Mouse (Mus musculus): ENCODE measurements at regions not wholly inside any gene's neighbourhood (a gene's known extent, or its start where the extent isn't known, plus 50 kb on each side); places are given as distances from the start of the nearest gene placed in this dataset.
"Not testable (repeated sequence)": the region's sequence is repeated elsewhere in the genome, so short reads cannot be mapped to it uniquely, and the experiment has no call there.

DNA sequence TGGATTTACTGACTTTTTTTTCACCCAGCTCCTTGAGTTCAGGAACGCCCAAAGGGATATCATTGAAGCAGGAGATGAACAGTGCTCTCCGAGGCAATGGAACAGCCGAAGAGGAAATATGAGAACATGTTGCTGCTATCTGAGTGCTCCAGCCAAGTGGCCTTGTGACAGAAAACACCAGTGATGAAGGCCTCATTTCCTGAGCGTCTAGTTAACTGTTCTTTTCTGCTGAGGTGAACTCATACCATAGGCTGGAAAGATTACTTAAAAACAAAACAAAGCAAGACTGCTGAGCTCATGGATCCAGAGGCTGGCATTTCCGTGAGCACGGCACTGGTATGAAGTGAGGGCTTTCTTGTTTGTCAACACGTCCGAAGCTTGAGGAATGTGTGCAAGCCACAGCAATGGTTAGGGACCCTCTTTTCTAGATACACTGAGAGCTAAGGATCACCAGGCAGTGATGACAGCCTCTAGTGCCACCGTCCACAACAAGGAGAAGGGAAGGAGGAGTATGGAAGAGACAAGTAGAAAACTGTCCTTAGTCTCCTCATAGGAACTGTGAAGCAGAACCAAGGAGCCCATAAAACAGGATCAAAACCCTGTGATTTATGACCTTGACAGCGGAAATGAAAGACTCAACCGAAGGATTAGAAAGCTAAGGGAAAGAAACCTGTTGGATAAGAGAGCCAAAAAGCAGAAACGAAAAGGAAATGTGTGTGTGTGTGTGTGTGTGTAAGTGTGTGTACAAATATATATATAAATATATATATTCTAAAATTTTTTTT is 200.4 kb downstream of the Fam43a start:
- DNase-seq (ENCODE audit: low spot score) = no peak

DNA sequence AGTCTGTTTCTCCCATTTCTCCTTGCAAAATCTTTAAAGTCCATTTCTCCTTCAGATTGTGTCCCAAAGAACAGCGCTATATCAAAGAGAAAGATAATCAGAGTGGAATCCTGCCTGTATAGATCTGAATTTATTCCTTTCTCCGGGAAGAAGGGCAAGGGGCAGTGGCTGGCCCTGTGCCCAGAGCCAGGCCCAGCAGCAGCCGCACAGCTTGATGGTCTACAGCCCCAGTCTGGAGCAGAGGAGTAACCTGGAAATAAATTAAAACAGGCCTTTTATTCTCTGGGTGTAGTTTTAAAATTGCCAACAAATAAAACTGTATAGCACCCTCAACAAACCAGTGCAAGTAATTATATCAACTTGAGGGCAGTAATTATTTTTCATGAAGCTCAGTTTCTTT is 204.5 kb downstream of the Fam43a start:
- DNase-seq (ENCODE audit: low spot score) = no peak

DNA sequence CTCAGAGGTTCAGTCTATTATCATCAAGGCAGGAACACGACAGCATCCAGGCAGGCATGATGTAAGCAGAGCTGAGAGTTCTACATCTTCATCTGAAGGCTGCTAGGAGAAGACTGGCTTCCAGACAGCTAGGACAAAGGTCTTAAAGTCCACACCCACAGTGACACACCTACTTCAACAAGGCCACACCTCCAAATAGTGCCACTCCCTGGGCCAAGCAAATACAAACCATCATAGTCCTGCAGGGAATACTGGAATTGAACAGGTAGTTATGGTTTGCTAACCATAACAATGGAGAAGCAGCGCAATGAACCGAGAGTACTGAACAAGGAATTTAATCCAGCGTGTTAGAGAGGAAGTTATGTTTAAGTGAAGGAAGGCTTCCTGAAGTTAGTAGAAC is 206.7 kb downstream of the Fam43a start:
- DNase-seq (ENCODE audit: low spot score) = not testable (repeated sequence)

DNA sequence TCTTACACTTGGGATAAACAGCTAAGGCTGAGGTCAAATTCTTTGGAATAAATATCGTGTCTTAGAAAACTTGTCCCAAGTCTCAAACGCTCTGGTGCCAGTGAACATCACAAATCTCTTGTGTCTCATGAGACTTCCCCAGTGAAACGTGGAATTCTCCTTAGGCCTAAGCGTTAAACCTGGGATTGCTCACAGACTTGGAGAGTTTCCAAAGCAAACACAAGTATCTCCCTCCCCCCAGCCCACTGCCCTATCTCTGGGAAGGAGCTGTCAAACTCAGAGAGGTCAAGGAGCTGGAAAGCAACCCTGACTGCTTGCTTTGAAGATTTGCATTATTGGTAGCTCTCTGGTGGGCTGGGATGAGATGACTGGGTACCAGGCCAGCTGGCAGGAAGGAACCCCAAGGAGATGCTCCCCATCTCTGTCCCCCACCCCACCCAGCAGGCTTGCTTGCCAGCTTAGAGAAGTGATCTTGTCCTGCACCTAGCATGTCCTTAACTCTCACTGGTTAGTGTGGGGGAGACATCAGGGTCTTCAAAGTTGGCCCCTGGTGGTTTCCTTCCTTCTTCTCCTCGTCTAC is 219.1 kb downstream of the Fam43a start:
- no peak for DNase-seq (ENCODE audit: low spot score)

GRCm38 (mm10) chr16:30819342-30819741 is 219.8 kb downstream of the Fam43a start:
- DNase-seq (ENCODE audit: low spot score) = no peak

DNA sequence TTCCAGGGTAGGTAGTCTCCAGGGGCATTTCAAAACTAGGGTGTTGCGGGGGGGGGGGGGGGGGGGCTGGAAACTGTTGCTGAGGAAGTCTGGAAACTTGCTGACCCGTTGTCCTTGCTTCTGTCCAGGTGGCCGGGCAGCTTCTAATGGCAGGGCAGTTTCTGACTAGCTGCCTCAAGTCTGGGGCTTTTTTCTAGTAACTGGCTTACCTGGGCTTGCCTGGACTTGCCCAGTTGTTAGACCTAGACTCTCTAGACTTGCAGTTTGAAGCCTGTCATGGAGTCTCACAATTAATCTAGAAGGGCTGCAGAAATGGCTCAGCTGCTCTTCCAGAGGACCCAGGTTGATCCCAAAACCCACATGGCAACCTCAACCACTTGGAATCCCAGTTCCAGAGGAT is 220.7 kb downstream of the Fam43a start:
- DNase-seq (ENCODE audit: low spot score) = no peak

GRCm38 (mm10) chr16:30820761-30821160 is 221.2 kb downstream of the Fam43a start:
- DNase-seq (ENCODE audit: low spot score) = no peak

DNA sequence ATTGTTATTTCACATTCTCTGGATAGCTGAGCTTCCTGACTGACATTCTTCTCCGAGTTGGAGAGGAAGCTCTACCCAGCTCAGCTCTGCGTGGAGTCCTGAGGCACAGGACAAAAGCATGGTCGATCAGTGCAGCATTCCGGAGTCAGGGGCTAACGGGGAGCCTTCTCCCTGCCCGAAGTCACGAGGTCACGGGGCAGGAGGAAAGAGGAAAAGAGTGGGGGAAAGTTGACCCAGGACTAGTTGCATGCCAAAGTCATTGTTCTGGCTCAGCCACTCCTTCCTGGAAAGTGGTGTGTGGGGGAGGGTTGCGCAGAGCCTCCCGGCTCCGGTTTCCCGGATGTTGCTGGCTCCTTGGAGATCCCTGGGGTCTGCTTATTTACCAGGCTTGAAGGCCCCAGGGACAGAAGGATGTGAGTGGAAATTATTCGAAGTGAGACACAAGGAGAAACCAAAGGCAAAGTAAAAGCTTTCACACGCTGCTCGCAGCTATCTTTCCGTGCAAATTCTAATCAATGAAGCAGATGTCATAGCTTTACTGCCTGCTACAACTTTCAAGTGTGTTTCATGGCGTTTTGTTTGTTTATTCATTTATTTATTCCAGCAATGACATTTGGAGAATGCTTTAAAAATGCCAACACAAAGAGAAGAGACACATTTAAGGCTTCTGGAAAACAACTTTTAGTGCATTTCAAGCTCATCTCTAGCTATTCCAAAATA is 221.8 kb downstream of the Fam43a start:
- DNase-seq (ENCODE audit: low spot score) = no peak

GRCm38 (mm10) chr16:30821911-30822578 is 222.5 kb downstream of the Fam43a start:
- no peak for DNase-seq (ENCODE audit: low spot score)

GRCm38 (mm10) chr16:30826128-30826527 is 226.6 kb downstream of the Fam43a start:
- no peak for DNase-seq (ENCODE audit: low spot score)

GRCm38 (mm10) chr16:30827901-30828608 is 228.5 kb downstream of the Fam43a start:
- DNase-seq (ENCODE audit: low spot score) = no peak

DNA sequence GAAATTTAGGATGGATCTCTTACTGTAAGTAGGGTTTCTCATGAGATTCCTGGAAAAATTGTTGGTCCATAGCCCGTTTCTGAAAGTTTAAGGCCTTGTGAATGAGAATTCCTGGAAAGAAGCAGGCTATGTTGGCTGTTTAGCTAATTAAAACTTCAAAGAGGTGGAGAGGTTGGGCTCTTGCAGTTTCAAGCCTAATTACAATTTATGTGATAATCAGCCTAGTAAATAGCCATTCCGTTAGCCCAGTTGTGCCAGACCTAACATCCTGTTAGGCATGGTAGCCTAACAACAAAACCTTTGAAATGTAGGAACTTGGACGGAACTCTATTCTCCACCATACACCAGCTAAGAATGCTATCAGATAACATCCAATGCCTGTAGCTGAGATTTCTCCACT is 235.0 kb downstream of the Fam43a start:
- DNase-seq (ENCODE audit: low spot score) = no peak

DNA sequence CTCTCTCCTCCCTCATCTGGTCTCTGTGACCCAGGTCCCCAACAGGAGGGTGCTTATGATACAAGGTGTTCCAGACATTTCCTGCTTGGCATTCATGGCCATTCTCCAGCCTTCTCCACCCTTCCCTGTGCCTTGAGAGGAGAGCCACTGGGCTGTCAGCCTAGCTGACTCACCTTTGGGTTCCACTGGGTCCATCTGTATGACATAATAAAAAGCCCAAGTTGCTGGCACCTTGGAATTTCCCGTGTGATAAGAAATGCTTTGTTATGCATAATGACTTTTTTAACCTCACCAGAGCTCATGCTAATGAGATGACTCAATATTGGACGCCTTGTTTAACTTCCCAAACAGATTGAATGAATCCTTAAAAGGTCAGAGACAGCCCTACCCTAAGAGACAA is 236.2 kb downstream of the Fam43a start:
- DNase-seq (ENCODE audit: low spot score) = no peak

GRCm38 (mm10) chr16:30842831-30843230 is 238.4 kb downstream of the Xxylt1 start:
- no peak for DNase-seq (ENCODE audit: low spot score)

DNA sequence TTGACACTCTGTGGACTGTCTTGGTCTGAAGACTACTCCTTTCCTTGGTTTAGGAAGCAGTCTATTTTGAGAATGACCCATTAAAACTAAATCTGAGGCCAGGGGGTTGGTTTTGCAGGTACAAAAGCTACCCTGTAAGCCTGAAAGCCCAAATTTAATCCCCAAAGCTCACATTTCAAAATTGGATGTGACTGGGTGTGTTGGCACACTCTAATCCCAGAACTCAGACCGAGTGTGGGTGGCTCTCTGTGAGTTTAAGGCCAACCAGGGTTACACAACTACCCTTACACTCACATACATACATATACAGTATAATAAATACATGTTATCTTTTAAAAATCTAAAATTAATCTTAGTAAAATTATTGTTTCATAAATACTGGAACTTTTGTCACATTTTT is 228.6 kb downstream of the Xxylt1 start:
- no peak for DNase-seq (ENCODE audit: low spot score)

DNA sequence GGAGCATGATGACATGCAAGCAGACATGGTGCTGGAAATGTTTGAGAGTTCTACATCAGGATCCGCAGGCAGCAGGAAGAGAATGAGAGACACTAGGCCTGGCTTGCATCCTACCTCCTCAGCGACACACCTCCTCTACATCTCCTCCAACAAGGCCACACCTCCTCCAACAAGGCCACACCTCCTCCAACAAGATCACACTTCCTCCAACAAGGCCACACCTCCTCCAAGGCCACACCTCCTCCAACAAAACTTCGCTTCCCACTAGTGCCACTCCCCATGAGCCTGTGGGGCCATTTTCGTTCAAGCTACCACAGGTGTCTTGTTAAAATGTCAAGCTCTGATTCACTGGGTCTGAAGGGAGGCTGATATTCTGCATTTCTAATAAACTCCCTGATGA is 226.5 kb downstream of the Xxylt1 start:
- no peak for DNase-seq (ENCODE audit: low spot score)

- no peak for DNase-seq (ENCODE audit: low spot score)
These were observed 223.6 kb downstream of the Xxylt1 start for GRCm38 (mm10) chr16:30857656-30858055.

- no peak for DNase-seq (ENCODE audit: low spot score)
These were observed 211.9 kb downstream of the Xxylt1 start for GRCm38 (mm10) chr16:30869136-30869909.

DNA sequence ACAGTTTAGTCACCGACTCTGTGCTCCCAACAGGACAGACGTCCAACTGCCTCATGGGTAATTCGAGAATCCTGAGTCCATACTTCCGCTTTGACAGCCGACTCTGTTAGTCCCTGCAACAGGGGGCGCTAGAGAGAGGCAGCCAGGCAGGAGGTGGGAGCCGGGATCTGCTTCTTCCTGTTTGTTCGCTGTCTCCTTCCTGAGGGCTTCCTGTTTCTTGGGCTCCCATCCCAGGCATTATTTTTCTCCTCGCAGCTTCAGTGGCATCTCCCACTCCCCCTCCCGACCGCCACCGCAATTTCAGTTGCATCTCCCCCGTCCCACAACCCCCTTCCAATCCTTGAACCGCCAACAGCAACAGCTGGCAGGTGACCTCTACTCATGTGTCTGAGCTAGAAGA is 211.1 kb downstream of the Xxylt1 start:
- DNase-seq (ENCODE audit: low spot score) = no peak

- DNase-seq (ENCODE audit: low spot score) = no peak
These were observed 210.6 kb downstream of the Xxylt1 start for GRCm38 (mm10) chr16:30870676-30871075.

DNA sequence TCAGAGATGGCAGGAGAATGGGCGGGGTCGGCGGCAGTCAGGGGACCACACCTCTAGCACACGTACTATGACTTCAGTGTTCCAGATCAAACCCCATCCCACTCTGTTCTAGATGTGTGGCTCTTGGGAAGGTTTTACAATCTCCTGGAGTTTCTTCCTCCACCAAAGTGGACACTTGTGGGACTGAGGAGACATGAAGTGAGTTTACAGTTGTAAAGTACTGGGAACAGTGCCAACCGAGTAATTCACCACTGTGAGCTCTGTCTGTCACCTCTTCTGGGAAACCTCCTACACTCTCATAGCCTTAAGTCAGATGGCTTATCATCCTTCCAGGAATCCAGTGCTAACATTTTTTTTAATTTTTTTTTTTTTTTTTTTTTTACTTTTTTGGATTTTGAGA is 209.1 kb downstream of the Xxylt1 start:
- no peak for DNase-seq (ENCODE audit: low spot score)

All from spleen, adult 12 weeks (tissue).